Mouse (Mus musculus) stomach, postnatal 0 days (tissue): ENCODE data around the gene Glrb.

Experiments
- CTCF ChIP-seq: IDR thresholded peaks from 2 replicates; pipeline ENCODE4 v1.5.1; 2016; ENCODE audit warnings: antibody characterized with exemption, low read depth, mild to moderate bottlenecking, moderate library complexity
- EP300 ChIP-seq: optimal IDR thresholded peaks from 2 replicates; pipeline ENCODE3; 2016; ENCODE audit warnings: antibody characterized with exemption

DNA sequence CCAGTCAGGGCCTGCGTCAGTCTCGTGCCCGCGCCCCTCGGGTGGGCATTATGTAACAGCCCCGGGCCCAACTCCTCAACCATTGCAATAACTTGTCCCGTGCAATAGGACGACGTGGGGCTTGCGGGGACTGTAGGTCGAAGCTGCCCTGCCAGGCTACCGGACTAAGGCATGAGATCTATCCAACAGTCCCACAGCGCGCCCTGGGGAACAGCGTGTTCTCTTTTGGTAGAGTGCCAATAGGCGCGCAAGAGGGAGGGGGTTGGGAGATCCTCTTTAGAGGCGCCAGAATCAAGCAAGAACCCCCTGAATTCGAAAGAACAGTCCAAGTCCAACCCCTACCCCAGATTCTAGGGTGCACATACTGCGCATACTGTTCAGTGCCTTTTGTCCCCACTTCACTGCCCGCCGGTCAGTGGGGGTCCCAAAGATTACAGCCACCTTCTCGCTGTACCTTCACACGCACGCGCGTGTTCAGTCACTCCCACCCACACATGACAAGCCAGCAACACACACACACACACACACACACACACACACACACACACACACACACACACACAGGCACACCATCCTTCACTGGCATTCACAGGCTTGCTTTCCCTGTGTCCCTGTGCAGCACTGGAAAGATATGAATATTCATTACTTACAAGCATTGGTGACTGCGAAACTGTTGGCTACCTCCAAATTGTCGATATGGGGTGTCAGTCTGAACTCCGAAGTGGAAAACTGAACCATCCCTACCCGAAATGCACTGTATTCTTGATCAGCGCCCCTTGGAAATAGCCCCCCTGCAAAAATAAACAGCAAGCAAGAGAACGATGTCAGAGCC is 112.2 kb downstream of the Glrb start:
- TF ChIP-seq CTCF (0 out of 2 replicates have a peak, but pooled peaks have one; percentile 8), EP300 (no peak)
